Mouse (Mus musculus): ENCODE measurements around the gene Muc5b.

- TF ChIP-seq CTCF (IDR thresholded peaks at IDR 0.05; ENCODE audit: low read depth) (no peak), EP300 (IDR thresholded peaks at IDR 0.05; ENCODE audit: low read depth) (no peak)
Measured at GRCm38 (mm10) chr7:141805384-141805783, 33.5 kb upstream of the Muc5b start.

All from liver, embryonic 14.5 days (tissue).